Mouse (Mus musculus) erythroid progenitor cell, adult 5-6 weeks (primary cell): Measurements from ENCODE around the gene Slc35e2. TPM values are rescaled to one million over a fixed set of nuclear protein-coding genes. Genes with fewer than 3 reads are reported as not detected.
"Not testable (repeated sequence)": the region's sequence is repeated elsewhere in the genome, so short reads cannot be mapped to it uniquely, and the experiment has no call there.

Source experiments
- ATAC-seq: replicated peaks from 2 replicates; pipeline ENCODE4 v1.8.0; 2016; ENCODE audit warnings: moderate number of reproducible peaks, mild to moderate bottlenecking, moderate TSS enrichment, inconsistent platforms; ENCODE audit not compliant: poor library complexity, low FRiP score, severe bottlenecking
- total RNA-seq, 2 experiments: library from RNA; stranded (forward) in 1 of 2; stranded (reverse) in 1 of 2; fragments of 150-400 nt in 1 of 2; fragments of 186-747, 209-891 nt in 1 of 2; gene quantifications; 2 replicates each; pipeline versions ENCODE4 v1.2.3 to v1.2.4; 2015 to 2017; ENCODE audit warnings: low replicate concordance in 2 of 2

Gene Slc35e2
- total RNA-seq (2015; ENCODE audit: low replicate concordance) (10.9 and 31.4 TPM in 2 replicates), total RNA-seq (2017; ENCODE audit: low replicate concordance) (12.2 and 14.1 TPM in 2 replicates)

DNA sequence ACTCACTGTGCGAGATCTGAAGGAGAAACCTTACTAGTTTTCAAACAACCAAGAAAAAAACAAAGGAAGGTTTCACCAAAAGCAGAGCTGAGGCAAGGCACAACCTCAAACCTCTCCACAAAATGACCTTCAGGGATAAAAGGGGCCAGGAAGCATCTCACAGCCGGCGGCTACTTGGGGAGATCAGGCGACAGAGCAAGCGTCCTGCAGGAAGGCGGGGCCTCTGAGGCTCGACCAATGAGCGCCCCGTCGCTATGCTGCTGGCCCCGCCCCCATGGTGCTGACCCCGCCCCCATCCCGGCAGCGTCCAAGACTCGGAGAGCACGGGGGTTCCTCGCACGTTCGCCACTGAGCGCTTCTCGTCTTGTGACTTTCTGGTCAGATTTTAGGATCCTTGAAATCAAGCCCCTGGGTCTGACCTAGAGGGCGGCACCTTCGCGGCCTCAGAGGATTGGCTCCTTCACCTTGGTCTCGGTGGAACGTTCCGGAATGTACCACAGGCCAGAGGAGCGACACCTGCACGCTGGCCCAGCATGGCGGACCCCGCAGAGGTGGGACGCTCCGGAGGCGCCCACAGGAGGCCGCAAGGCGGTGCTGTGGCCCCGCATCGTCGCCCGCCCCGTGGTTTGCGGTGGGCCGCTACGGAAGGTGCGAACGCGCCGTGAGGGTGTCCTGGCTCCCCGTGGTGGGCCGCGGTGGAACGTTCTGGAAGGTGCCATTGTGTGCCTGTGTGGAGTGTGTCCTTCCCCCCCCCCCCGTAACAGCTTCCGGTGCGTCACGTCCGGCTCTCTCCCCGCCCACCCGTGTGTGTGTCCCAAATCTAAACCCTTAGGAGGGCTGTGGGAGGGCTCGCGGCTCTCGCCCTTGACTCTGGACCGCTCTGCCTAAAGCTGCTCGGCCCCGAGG, at the start of gene Slc35e2:
TSS of gene Slc35e2 (plus strand) at position 326 of the 906 bp plus-strand sequence.
- ATAC-seq, result peak; percentile 88

DNA sequence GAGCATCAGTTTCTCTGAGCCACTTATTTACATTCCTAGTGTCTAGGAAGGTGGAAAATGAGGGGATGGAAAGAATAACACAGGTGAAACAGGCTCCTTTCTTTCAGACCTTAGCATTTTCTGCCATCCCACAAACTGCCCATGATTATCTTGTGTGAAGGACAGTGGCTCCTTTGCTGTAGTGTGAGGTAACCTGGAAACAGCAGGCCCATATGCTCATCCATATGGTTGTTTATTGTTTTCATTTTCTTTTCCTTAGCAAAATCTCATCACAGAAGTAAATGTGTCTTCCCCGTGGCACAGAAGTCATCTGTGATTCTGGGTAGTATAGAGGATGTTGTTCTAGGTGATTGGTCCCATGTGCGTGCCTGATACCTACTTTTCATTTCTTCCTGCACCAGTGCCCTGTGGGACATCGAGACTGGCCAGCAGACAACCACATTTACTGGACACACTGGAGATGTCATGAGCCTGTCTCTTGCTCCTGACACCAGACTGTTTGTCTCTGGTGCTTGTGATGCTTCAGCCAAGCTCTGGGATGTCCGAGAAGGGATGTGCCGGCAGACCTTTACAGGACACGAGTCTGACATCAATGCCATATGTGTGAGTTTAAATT, 48.2 kb upstream of the Slc35e2 start:
- no peak for ATAC-seq

DNA sequence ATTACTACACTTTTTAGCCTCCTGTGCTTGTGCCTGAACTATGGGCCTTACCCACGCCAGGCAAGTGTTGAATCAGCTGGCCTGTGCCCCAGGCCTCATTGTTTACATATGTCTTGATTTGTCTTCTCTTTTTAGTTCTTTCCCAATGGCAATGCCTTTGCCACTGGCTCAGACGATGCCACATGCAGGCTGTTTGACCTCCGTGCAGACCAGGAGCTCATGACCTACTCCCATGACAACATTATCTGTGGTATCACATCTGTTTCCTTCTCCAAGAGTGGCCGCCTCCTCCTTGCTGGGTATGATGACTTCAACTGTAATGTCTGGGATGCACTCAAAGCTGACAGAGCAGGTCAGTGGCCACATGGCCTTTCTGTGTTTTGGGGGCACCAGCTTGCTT, 46.3 kb upstream of the Slc35e2 start:
- ATAC-seq, result peak; percentile 54; the same call in 1 of the 2 replicates

- ATAC-seq, result no peak
These were observed 45.8 kb upstream of the Slc35e2 start for GRCm38 (mm10) chr4:155555464-155555863.

DNA sequence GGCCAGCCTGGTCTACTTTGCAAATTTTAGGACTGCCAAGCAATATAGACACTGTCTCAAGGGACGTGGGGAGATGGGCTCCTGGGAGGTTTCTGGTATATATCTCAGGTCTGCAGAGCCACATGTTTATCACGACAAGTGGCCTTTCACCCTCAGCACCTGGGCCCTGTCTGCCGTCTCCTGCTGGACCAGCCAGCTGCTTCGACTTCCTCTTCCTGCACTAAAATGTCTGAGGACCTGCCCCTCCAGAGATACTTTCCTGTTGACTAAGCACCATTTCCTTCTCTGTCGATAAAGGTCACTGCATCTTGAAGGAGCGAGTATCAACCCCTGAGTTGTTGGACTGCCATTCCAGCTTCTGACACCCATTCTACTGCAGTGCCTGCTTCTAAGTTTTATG, 41.8 kb upstream of the Slc35e2 start:
- no peak for ATAC-seq

DNA sequence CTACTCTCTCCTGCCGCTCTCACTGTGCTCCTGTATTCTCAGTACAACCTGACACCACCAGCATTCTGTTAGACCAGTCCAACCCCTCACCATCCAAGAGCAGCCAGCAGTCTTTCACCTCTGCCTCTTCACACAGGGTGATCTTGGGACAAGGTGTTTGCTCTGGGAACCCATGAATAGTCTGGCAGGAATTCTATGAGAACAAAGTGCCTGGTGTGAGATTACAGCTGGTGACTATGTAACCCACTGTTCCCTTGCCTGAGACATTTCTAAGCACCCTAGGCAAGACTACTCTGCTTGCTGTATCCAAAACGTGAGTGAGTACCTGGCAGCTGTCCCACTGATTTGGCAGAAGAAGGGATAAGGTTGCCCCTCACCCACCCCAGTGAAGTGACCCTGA, 40.3 kb upstream of the Slc35e2 start:
- no peak for ATAC-seq

DNA sequence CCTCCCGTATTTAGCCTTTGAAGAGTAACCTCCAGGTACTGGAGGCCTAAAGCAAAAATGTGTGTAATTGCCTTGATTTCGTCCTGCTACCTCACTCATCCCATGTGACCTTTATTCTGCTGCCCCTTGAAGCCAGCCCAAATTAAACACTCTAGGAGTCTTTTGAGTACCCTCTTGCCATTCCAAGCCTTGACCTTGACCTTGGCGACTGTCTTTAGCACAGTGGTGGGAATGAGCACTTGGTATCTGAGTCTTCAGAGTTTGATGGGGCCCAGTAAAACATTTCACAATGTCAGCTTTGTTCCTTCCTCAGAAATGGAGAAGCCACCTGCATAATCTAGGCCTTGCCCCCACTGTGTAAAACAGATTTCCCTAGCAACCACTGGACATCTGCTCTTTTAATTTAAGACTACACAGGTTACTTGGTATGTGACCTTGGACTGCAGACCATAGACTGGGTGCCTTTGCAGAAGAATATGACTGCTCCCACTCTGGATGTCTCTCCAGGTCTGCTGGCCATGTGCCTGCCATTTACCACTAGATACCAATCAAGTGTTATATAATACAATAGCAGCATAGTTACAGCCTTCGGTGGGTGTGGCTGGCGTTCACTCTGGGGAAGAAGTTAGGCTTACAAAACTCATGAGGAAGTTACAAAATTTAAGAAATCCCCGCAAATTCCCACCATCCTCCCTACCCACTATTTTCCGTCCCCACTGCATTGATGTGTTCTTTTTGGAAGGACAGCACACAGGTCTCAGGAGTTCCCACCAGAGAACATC, 39.4 kb upstream of the Slc35e2 start, which contains the start of gene Nadk:
TSS of gene Nadk (plus strand) at position 718 of the 782 bp plus-strand sequence.
- ATAC-seq, result no peak

- peak; percentile 21 for ATAC-seq
These were observed 38.4 kb upstream of the Slc35e2 start for GRCm38 (mm10) chr4:155562725-155563399.

DNA sequence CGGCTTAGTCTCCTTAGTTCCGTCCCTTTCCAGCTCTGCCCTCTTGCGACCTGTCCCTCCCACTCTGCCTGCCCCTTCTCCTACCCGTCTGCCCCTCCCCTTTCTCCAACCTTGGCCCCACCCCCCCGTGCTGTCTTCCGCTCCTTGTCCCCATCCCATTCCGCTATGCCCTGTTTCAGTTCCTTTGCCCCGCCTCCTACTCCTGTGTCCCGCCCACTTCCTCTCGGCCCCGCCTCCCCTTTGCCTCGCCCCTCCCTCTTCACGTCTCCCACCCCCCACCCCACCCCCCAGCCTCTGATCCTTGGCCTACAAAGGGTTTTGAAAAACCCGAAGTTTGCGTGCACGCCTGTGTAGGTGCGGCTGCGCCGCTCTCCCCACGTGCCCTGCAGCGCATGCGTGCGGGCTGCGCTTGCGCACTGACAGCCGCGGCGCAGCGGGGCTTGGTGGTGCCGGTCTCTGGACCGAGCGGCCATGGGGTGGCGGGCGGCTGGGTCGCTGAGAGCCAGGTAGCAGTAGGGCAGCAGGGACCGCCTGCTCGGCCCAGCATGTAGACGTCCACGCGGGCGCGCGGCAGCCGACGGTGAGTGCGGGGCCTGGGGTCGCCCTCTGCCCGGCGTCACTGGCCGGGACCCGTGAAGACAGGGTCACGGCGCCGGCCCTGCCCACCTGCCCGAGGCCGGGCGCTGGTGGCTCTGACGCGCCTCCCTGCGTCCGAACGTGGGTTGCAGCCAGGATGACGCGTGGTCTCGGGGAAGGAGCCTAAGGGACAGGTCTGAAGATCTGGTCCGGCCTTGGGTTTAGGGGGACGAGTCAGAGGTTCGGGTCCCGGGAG, 37.6 kb upstream of the Slc35e2 start:
- ATAC-seq, result peak; percentile 89

GRCm38 (mm10) chr4:155564315-155565069, 36.7 kb upstream of the Slc35e2 start:
- ATAC-seq, result peak; percentile 54; the same call in 1 of the 2 replicates

DNA sequence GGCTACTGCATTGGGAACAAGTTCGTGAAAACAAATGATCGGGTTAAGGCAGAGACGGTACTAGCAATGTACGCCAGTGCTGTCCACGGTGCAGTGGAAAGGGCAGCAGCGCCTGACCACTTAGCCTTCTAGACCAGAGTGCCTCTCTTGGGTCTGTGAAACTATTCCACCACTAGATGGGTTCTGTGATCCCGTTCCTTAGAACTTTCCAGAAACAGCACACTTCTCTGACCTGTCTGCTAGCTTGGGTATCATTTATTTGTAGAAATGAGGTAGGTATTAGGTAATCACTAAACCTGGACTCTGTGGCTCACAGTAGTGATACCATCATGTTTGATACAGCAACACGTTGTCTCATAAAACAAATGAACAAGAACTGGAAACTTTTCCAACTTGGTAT, 34.7 kb upstream of the Slc35e2 start:
- no peak for ATAC-seq

DNA sequence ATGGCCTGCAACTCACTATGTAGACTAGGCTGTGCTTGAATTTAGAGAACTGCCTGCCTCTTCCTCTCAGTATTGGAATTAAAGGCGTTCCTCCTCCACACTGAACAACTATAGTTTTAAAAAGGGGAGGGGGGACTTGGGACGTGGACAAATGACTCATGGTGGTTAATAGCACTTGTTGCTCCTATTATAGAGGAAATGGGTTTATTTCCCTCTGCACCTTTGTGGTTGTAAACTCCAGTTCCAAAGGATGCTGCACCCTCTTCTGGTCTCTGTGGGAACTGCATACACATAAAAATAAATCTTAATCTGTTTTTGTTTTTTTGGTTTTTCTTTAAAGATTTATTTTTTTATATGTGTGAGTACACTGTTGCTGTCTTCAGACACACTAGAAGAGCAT, 33.0 kb upstream of the Slc35e2 start:
- no peak for ATAC-seq

DNA sequence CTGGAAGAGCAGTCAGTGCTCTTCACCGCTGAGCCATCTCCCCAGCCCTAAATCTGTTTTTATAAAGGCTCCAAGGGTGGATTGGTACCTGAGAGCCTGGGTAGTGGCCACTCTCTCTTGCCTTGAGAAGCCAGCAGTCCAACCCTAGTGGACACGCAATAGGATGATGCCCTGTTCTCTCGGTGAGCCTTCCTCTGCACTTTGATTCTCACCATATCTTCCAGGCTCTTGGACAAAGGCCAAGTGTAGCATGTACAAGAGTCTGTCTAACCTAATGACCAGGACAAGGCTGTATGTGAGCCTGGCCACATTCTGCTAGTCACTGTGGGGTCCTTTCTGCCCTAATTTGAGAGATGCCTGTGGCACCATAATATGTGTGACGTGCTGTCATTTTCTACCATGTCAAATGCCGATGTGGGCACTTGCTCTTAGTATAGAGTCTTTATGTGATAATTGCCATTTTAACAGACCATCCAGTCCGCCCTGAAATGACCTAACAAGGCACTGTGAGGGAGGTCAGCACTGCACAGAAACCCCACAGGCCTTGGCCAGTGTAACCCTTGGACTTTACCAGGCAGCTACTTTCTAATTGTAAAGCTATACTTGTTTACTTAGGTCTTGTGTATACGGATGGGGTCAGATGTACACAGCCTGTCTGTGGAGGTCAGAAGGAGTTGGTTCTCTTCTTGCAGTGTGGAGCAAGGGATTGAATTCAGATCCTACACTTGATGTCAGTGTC, 32.4 kb upstream of the Slc35e2 start:
- no peak for ATAC-seq

- no peak for ATAC-seq
These were observed 31.4 kb upstream of the Slc35e2 start for GRCm38 (mm10) chr4:155569818-155570217.

DNA sequence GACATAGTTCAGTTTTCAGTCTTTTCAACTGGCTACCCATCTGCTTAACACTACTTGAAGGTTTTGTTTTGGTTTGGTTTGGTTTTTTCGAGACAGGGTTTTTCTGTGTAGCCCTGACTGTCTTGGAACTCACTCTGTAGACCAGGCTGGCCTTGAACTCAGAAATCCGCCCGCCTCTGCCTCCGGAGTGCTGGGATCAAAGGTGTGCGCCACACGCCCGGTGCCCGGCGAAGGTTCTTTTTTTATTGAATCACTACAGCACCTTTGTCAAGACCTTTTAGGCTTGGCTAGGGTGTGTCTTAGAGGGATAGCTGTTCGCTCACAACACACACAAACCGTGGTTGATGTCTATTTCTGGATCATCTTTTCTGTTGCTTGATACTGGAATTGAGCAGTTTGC, 30.9 kb upstream of the Slc35e2 start:
- not testable (repeated sequence) for ATAC-seq

DNA sequence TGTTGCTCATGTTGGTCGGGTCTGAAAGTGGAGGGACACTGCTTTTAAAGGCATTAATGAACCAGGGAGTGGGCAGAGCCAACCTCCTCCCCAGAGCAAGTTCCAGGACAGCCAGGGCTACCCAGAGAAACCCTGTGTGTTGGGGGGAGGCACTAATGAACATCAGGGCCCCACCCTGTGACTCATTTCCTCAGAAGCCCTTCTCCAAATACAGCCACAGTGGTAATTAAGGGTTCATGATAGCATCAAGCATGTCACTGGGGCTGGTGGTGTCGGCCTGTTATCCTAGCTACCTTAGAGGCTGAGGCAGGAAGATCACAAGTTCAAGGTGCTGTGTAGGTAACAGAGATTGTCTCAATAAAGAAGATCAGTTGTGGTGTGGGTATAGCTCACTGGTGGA, 29.8 kb upstream of the Slc35e2 start:
- no peak for ATAC-seq

DNA sequence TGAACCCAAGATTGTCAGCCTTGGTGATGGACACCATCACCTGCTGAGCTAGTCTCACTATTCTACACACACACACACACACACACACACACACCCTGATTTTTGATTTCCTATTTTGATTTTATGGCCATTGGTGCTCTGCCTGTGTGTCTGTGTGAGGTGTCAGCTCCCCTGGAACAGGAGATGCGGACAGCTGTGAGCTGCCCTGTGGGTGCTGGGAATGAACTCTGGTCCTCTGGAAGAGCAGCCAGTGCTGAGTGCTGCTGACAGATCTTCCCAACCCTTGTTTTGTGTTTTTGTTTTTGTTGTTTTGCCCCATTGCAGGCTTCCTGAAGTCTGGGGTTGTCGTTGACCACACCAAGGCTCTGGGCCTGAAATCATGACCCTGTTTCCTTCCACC, 28.1 kb upstream of the Slc35e2 start:
- no peak for ATAC-seq
